11 mouse cellular contexts compared by ENCODE assay signal in the genomic region with DNA sequence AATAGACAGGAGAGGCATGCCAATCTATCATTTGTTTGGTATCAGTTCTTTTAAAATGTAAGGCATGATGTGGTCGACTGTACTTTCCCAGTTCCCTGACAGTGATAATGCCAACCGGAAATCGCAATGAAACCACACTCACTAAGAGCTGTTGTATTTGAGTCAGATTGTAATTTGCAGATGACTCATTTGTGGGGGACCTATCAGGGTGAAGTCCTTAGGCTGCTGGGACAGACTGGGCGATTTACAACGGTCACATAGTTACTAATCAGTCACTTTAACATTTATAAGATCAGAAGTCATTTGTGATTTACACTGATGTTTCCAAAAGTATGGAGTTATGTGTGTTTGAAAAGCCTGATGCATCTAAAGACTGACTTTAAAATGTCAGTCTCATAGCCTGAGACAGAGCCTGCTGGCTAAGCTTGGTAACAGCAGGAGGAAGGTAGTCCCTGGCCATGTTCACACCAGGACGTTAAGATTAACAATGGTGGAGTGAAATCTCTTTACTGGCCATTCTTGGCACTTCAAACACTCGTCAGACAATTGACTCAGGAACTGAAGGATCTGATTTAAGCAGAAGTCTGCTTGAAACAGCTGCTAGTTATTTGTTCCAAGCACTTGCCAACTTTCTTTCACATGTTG.
DNase-seq lines count a peak whose midpoint lies in the region; ATAC-seq and TF ChIP-seq lines count a peak whose summit lies in the region.
"Had no signal": no experiment of that assay in that cellular context is flagged by ENCODE, and none has a peak within 500 bp of the region (broad histone marks: within the 10 kb centered on the region; RNA-seq: fewer than 3 reads in every experiment).

No protein-coding gene starts in this region.

- no peak for TF ChIP-seq POLR2A in lung, adult 2 months (IDR thresholded peaks at IDR 0.05; ENCODE audit: borderline replicate concordance, extremely low read depth, low read depth, low read length)

- no peak overlapping the region for H3K27ac ChIP-seq in forebrain, embryonic 14.5 days (ENCODE audit: low read depth, low read length)
- no peak overlapping the region for H3K27ac ChIP-seq in forebrain, embryonic 10.5 days
- H3K27ac ChIP-seq in lung, embryonic 14.5 days (ENCODE audit: low read depth): no peak overlapping the region
- H3K27ac ChIP-seq: liver, embryonic 15.5 days had no signal

- DNase-seq in forebrain, embryonic 14.5 days (ENCODE audit: low spot score): peak; percentile 5
- DNase-seq in forebrain, embryonic 10.5 days (ENCODE audit: extremely low spot score, low spot score): no peak
- DNase-seq in lung, embryonic 14.5 days: peak; percentile 14
- no peak for DNase-seq in lung, adult 2 months
- DNase-seq in spleen, adult 12 weeks (ENCODE audit: low spot score): no peak
- no peak for DNase-seq in layer of hippocampus, adult 11-12 months (ENCODE audit: low spot score)
- DNase-seq: heart, postnatal 14 days; kidney, adult 9 months had no signal

- peak; percentile 27 for TF ChIP-seq CTCF in lung, embryonic 14.5 days (IDR thresholded peaks at IDR 0.05; ENCODE audit: low read depth)
- no peak for TF ChIP-seq CTCF in lung, adult 2 months (IDR thresholded peaks at IDR 0.05; ENCODE audit: insufficient read depth, low read length)

- no peak overlapping the region for H3K4me2 ChIP-seq in forebrain, embryonic 14.5 days (ENCODE audit: low read length)
- no peak overlapping the region for H3K4me2 ChIP-seq in lung, embryonic 14.5 days
- H3K4me2 ChIP-seq: liver, embryonic 15.5 days had no signal

- H3K36me3 ChIP-seq in forebrain, embryonic 14.5 days (ENCODE audit: control insufficient read depth, insufficient read depth, low read length): no peaks in the 10 kb centered on the region
- H3K36me3 ChIP-seq in forebrain, embryonic 10.5 days (replicated peaks): no peaks in the 10 kb centered on the region
- H3K36me3 ChIP-seq in lung, embryonic 14.5 days (ENCODE audit: insufficient read depth): no peaks in the 10 kb centered on the region
- H3K36me3 ChIP-seq: liver, embryonic 15.5 days had no signal

- no peak overlapping the region for H3K4me3 ChIP-seq in forebrain, embryonic 14.5 days (ENCODE audit: low read depth, low read length)
- no peak overlapping the region for H3K4me3 ChIP-seq in forebrain, embryonic 10.5 days
- H3K4me3 ChIP-seq in lung, embryonic 14.5 days (ENCODE audit: low read depth, low read length): no peak overlapping the region
- no peak overlapping the region for H3K4me3 ChIP-seq in lung, adult 2 months (replicated peaks; ENCODE audit: extremely low read depth, low read depth, low read length)
- H3K4me3 ChIP-seq: liver, embryonic 15.5 days had no signal

- no peaks in the 10 kb centered on the region for H3K9me3 ChIP-seq in forebrain, embryonic 14.5 days (replicated peaks; ENCODE audit: control insufficient read depth, low read length)
- no peaks in the 10 kb centered on the region for H3K9me3 ChIP-seq in forebrain, embryonic 10.5 days
- no peaks in the 10 kb centered on the region for H3K9me3 ChIP-seq in lung, embryonic 14.5 days (ENCODE audit: low read depth, low read length)
- H3K9me3 ChIP-seq: liver, embryonic 15.5 days had no signal

- 45% methylated on average over 7 of the region's 7 CpGs for WGBS in forebrain, embryonic 14.5 days
- 52% methylated on average over 7 of the region's 7 CpGs for WGBS in forebrain, embryonic 10.5 days
- WGBS in lung, embryonic 14.5 days: 38% methylated on average over 7 of the region's 7 CpGs
- 39% methylated on average over 7 of the region's 7 CpGs for WGBS in lung, adult 2 months

- H3K9ac ChIP-seq in forebrain, embryonic 14.5 days (ENCODE audit: low read length): no peak overlapping the region
- no peak overlapping the region for H3K9ac ChIP-seq in lung, embryonic 14.5 days
- H3K9ac ChIP-seq: liver, embryonic 15.5 days had no signal

- no peak for ATAC-seq in forebrain, embryonic 14.5 days
- ATAC-seq in lung, embryonic 14.5 days (ENCODE audit: insufficient read depth): no peak; the same call in 1 of the 2 replicates
- peak; percentile 41; the same call in 1 of the 2 replicates for ATAC-seq in common myeloid progenitor, adult 5-6 weeks (replicated peaks; ENCODE audit: low read depth, poor library complexity, severe bottlenecking)
- peak; percentile 29 for ATAC-seq in megakaryocyte progenitor cell, adult 5-6 weeks (replicated peaks; ENCODE audit: poor library complexity)

- no peaks in the 10 kb centered on the region for H3K27me3 ChIP-seq in forebrain, embryonic 14.5 days (replicated peaks; ENCODE audit: control insufficient read depth, insufficient read depth, low read length)
- no peaks in the 10 kb centered on the region for H3K27me3 ChIP-seq in forebrain, embryonic 10.5 days (ENCODE audit: poor library complexity, severe bottlenecking)
- no peaks in the 10 kb centered on the region for H3K27me3 ChIP-seq in lung, embryonic 14.5 days (ENCODE audit: insufficient read depth, low read length)
- H3K27me3 ChIP-seq: liver, embryonic 15.5 days had no signal

- H3K4me1 ChIP-seq in forebrain, embryonic 14.5 days (ENCODE audit: control insufficient read depth, insufficient read depth, low read length): no peaks in the 10 kb centered on the region
- no peaks in the 10 kb centered on the region for H3K4me1 ChIP-seq in forebrain, embryonic 10.5 days
- no peaks in the 10 kb centered on the region for H3K4me1 ChIP-seq in lung, embryonic 14.5 days (ENCODE audit: insufficient read depth)
- peaks cover 7% of the 10 kb centered on the region for H3K4me1 ChIP-seq in lung, adult 2 months (ENCODE audit: control insufficient read depth, insufficient read depth, low read length)
- H3K4me1 ChIP-seq: liver, embryonic 15.5 days had no signal

Comparison
In these comparisons a context has a peak if more than half of its experiments do, and no peak if none do; other contexts are left out.
1. DNase-seq: peak in forebrain, embryonic 14.5 days (single experiment) and lung, embryonic 14.5 days (single experiment); none in forebrain, embryonic 10.5 days (single experiment), lung, adult 2 months (single experiment), spleen, adult 12 weeks (single experiment) and layer of hippocampus, adult 11-12 months (single experiment).
2. ATAC-seq: peak in common myeloid progenitor, adult 5-6 weeks (single experiment) and megakaryocyte progenitor cell, adult 5-6 weeks (single experiment); none in forebrain, embryonic 14.5 days (single experiment) and lung, embryonic 14.5 days (single experiment).